Mouse (Mus musculus) forebrain, embryonic 13.5 days (tissue): ENCODE results near the gene Pde5a. TPM values are rescaled to one million over a fixed set of nuclear protein-coding genes. Genes with fewer than 3 reads are reported as not detected.

Source experiments
- ATAC-seq: fragments of 200-750 bp; cut with Nextera tagmentation; 2 replicates; pipeline ENCODE4 v1.8.0; 2017
- H3K27ac ChIP-seq: fragments of 300-500 bp; sonication (generic); 2 replicates; pipeline ENCODE4 v1.5.1; 2015; ENCODE audit warnings: inconsistent platforms, mild to moderate bottlenecking, moderate library complexity
- H3K27me3 ChIP-seq: fragments of 300-500 bp; sonication (generic); 2 replicates; pipeline ENCODE4 v1.6.1; 2015; ENCODE audit warnings: mild to moderate bottlenecking, inconsistent platforms
- H3K36me3 ChIP-seq: fragments of 300-500 bp; sonication (generic); 2 replicates; pipeline ENCODE4 v1.6.1; 2015; ENCODE audit warnings: mild to moderate bottlenecking, inconsistent platforms; ENCODE audit not compliant: poor library complexity, severe bottlenecking
- H3K4me1 ChIP-seq: fragments of 300-500 bp; sonication (generic); 2 replicates; pipeline ENCODE4 v1.6.1; 2015; ENCODE audit warnings: inconsistent platforms
- H3K4me2 ChIP-seq: fragments of 300-500 bp; sonication (generic); 2 replicates; pipeline ENCODE4 v1.6.1; 2015; ENCODE audit warnings: inconsistent platforms, mild to moderate bottlenecking, moderate library complexity
- H3K4me3 ChIP-seq: fragments of 300-500 bp; sonication (generic); 2 replicates; pipeline ENCODE4 v1.5.1; 2015; ENCODE audit warnings: mild to moderate bottlenecking, inconsistent platforms
- H3K9ac ChIP-seq: fragments of 300-500 bp; sonication (generic); 2 replicates; pipeline ENCODE4 v1.6.1; 2015; ENCODE audit warnings: mild to moderate bottlenecking, inconsistent platforms
- H3K9me3 ChIP-seq: fragments of 300-500 bp; sonication (generic); replicated peaks from 2 replicates; pipeline ENCODE4 v1.6.1; 2016; ENCODE audit warnings: inconsistent platforms
- WGBS: fragments of 180-500 bp; shearing (Covaris S2); methylation state at CpG from one replicate; pipeline ENCODE4 v1.1.7; 2015; 5-methylcytosine and 5-hydroxymethylcytosine counted together
- polyA plus RNA-seq: library from polyadenylated mRNA; unstranded; fragments of >200 nt; fragmentation: Nextera tagmentation; extraction: Ambion mirVana; gene quantifications from 2 replicates; pipeline ENCODE4 v1.2.1, GENCODE M21; 2015

The Pde5a gene
- polyA plus RNA-seq, 1 experiment from 2014 or later: 3.6 TPM

- 27% methylated on average over 6 of the region's 6 CpGs for WGBS
- no peak overlapping the region for H3K4me2 ChIP-seq
Measured at GRCm38 (mm10) chr3:122781417-122781816, 52.7 kb downstream of the Pde5a start.

GRCm38 (mm10) chr3:122784245-122784644 lies 55.5 kb downstream of the Pde5a start:
- WGBS: 72% methylated on average over 1 of the region's 1 CpGs
- ATAC-seq: no peak
- Histone ChIP-seq H3K4me1 (no peaks in the 10 kb centered on the region), H3K4me3 (no peak overlapping the region), H3K9me3 (no peaks in the 10 kb centered on the region), H3K9ac (no peak overlapping the region), H3K4me2 (no peak overlapping the region), H3K27me3 (no peaks in the 10 kb centered on the region), H3K27ac (no peak overlapping the region), H3K36me3 (no peaks in the 10 kb centered on the region)

More at GRCm38 (mm10) chr3:122781417-122781816, 52.7 kb downstream of the Pde5a start:
- no peak overlapping the region for H3K27ac ChIP-seq
- H3K4me3 ChIP-seq: no peak overlapping the region
- H3K9ac ChIP-seq: no peak overlapping the region
- no peaks in the 10 kb centered on the region for H3K4me1 ChIP-seq
- 0 out of 2 replicates have a peak, but pooled peaks cover 6% of the 10 kb centered on the region for H3K36me3 ChIP-seq
- H3K27me3 ChIP-seq: no peaks in the 10 kb centered on the region
- ATAC-seq: no peak
- no peaks in the 10 kb centered on the region for H3K9me3 ChIP-seq

- peak; percentile 78 for ATAC-seq
- H3K36me3 ChIP-seq: no peaks in the 10 kb centered on the region
- no peak overlapping the region for H3K4me2 ChIP-seq
- WGBS: 84% methylated on average over 9 of the region's 9 CpGs
- 0 out of 2 replicates have a peak, but pooled peaks cover 5% of the 10 kb centered on the region for H3K9me3 ChIP-seq
- no peaks in the 10 kb centered on the region for H3K27me3 ChIP-seq
- no peaks in the 10 kb centered on the region for H3K4me1 ChIP-seq
- no peak overlapping the region for H3K4me3 ChIP-seq
- no peak overlapping the region for H3K9ac ChIP-seq
- H3K27ac ChIP-seq: no peak overlapping the region
Measured at GRCm38 (mm10) chr3:122788314-122788713, 59.6 kb downstream of the Pde5a start.

GRCm38 (mm10) chr3:122789544-122789943 lies 60.8 kb downstream of the Pde5a start:
- Histone ChIP-seq H3K9ac (no peak overlapping the region), H3K27ac (no peak overlapping the region), H3K9me3 (0 out of 2 replicates have a peak, but pooled peaks cover 5% of the 10 kb centered on the region), H3K4me3 (no peak overlapping the region), H3K36me3 (no peaks in the 10 kb centered on the region), H3K4me1 (no peaks in the 10 kb centered on the region), H3K4me2 (no peak overlapping the region), H3K27me3 (no peaks in the 10 kb centered on the region)
- WGBS: 97% methylated on average over 6 of the region's 6 CpGs
- ATAC-seq: no peak

- H3K4me1 ChIP-seq: peaks cover 23% of the 10 kb centered on the region
- peaks cover 3% of the 10 kb centered on the region; the same call in 1 of the 2 replicates for H3K36me3 ChIP-seq
- H3K9me3 ChIP-seq: no peaks in the 10 kb centered on the region
- no peak overlapping the region for H3K4me3 ChIP-seq
- 50% methylated on average over 6 of the region's 6 CpGs for WGBS
- no peaks in the 10 kb centered on the region for H3K27me3 ChIP-seq
- H3K4me2 ChIP-seq: no peak overlapping the region
- no peak overlapping the region for H3K9ac ChIP-seq
- H3K27ac ChIP-seq: peak overlapping the region; percentile 31; the same call in 1 of the 2 replicates
- no peak for ATAC-seq
Measured at GRCm38 (mm10) chr3:122800050-122800449, 71.3 kb downstream of the Pde5a start.

- H3K9me3 ChIP-seq: no peaks in the 10 kb centered on the region
- peak; percentile 31 for ATAC-seq
- WGBS: 40% methylated on average over 10 of the region's 10 CpGs
Measured at GRCm38 (mm10) chr3:122800553-122801435, 72.0 kb downstream of the Pde5a start.

GRCm38 (mm10) chr3:122801436-122802221 lies 72.9 kb downstream of the Pde5a start:
- Histone ChIP-seq H3K4me2 (no peak overlapping the region), H3K4me1 (peaks cover 23% of the 10 kb centered on the region), H3K9me3 (no peaks in the 10 kb centered on the region), H3K36me3 (peaks cover 3% of the 10 kb centered on the region; the same call in 1 of the 2 replicates), H3K27ac (peak overlapping the region; percentile 31), H3K4me3 (no peak overlapping the region), H3K9ac (peak overlapping the region; percentile 26; the same call in 1 of the 2 replicates), H3K27me3 (no peaks in the 10 kb centered on the region)
- WGBS: 67% methylated on average over 15 of the region's 15 CpGs
- peak; percentile 69 for ATAC-seq

More at GRCm38 (mm10) chr3:122800553-122801435, 72.0 kb downstream of the Pde5a start:
- Histone ChIP-seq H3K4me3 (no peak overlapping the region), H3K4me2 (no peak overlapping the region), H3K36me3 (peaks cover 3% of the 10 kb centered on the region; the same call in 1 of the 2 replicates), H3K4me1 (peaks cover 23% of the 10 kb centered on the region), H3K27me3 (no peaks in the 10 kb centered on the region), H3K9ac (no peak overlapping the region), H3K27ac (peak overlapping the region; percentile 31)

GRCm38 (mm10) chr3:122807313-122807712 lies 78.6 kb downstream of the Pde5a start:
- Histone ChIP-seq H3K4me3 (no peak overlapping the region), H3K9me3 (no peaks in the 10 kb centered on the region), H3K4me1 (0 out of 2 replicates have a peak, but pooled peaks cover 3% of the 10 kb centered on the region), H3K4me2 (no peak overlapping the region), H3K27me3 (no peaks in the 10 kb centered on the region), H3K9ac (no peak overlapping the region), H3K27ac (no peak overlapping the region), H3K36me3 (peaks cover 3% of the 10 kb centered on the region; the same call in 1 of the 2 replicates)
- WGBS: 72% methylated on average over 8 of the region's 8 CpGs
- 0 out of 2 replicates have a peak, but pooled peaks have one; percentile 21 for ATAC-seq

GRCm38 (mm10) chr3:122810090-122810863 lies 81.5 kb downstream of the Pde5a start:
- no peak overlapping the region for H3K9ac ChIP-seq
- no peak overlapping the region for H3K4me2 ChIP-seq
- no peaks in the 10 kb centered on the region for H3K36me3 ChIP-seq
- no peak overlapping the region for H3K27ac ChIP-seq
- no peaks in the 10 kb centered on the region for H3K9me3 ChIP-seq
- no peaks in the 10 kb centered on the region for H3K27me3 ChIP-seq
- ATAC-seq: no peak
- 97% methylated on average over 2 of the region's 2 CpGs for WGBS
- H3K4me1 ChIP-seq: 0 out of 2 replicates have a peak, but pooled peaks cover 3% of the 10 kb centered on the region
- no peak overlapping the region for H3K4me3 ChIP-seq

- no peak for ATAC-seq
- 0 out of 2 replicates have a peak, but pooled peaks cover 3% of the 10 kb centered on the region for H3K4me1 ChIP-seq
- H3K27me3 ChIP-seq: no peaks in the 10 kb centered on the region
- no peaks in the 10 kb centered on the region for H3K9me3 ChIP-seq
- WGBS: 90% methylated on average over 5 of the region's 5 CpGs
- no peaks in the 10 kb centered on the region for H3K36me3 ChIP-seq
- H3K9ac ChIP-seq: no peak overlapping the region
- H3K4me3 ChIP-seq: no peak overlapping the region
- no peak overlapping the region for H3K27ac ChIP-seq
- H3K4me2 ChIP-seq: no peak overlapping the region
Measured at GRCm38 (mm10) chr3:122810986-122811385, 82.2 kb downstream of the Pde5a start.

GRCm38 (mm10) chr3:122814531-122814930 lies 85.8 kb downstream of the Pde5a start:
- 75% methylated on average over 4 of the region's 4 CpGs for WGBS
- H3K4me1 ChIP-seq: no peaks in the 10 kb centered on the region
- H3K4me3 ChIP-seq: no peak overlapping the region
- 0 out of 2 replicates have a peak overlapping the region, but pooled peaks have one; percentile 44 for H3K27ac ChIP-seq
- H3K36me3 ChIP-seq: no peaks in the 10 kb centered on the region
- H3K9ac ChIP-seq: no peak overlapping the region
- no peaks in the 10 kb centered on the region for H3K27me3 ChIP-seq
- ATAC-seq: peak; percentile 38; the same call in 1 of the 2 replicates
- no peaks in the 10 kb centered on the region for H3K9me3 ChIP-seq
- H3K4me2 ChIP-seq: no peak overlapping the region
